Mouse (Mus musculus) heart, embryonic 11.5 days (tissue): Measurements from ENCODE around the gene Nid2. TPM values are rescaled to one million over a fixed set of nuclear protein-coding genes. Genes with fewer than 3 reads are reported as not detected.

ENCODE experiments used
- ATAC-seq: fragments of 200-750 bp; cut with Nextera tagmentation; replicated peaks from 2 replicates; pipeline ENCODE4 v1.8.0; 2017; ENCODE audit warnings: moderate library complexity; ENCODE audit not compliant: insufficient number of reproducible peaks, low FRiP score, low TSS enrichment
- H3K27ac ChIP-seq: fragments of 300-500 bp; sonication (generic); 2 replicates; pipeline ENCODE4 v1.5.1; 2014; ENCODE audit warnings: mild to moderate bottlenecking, low read depth, low read length
- H3K27me3 ChIP-seq: fragments of 300-500 bp; sonication (generic); 2 replicates; pipeline ENCODE4 v1.6.1; 2014; ENCODE audit warnings: mild to moderate bottlenecking, low read length, mixed read lengths; ENCODE audit not compliant: control insufficient read depth, insufficient read depth
- H3K36me3 ChIP-seq: fragments of 300-500 bp; sonication (generic); 2 replicates; pipeline ENCODE4 v1.6.1; 2014; ENCODE audit warnings: mild to moderate bottlenecking, low read length, moderate library complexity, mixed read lengths; ENCODE audit not compliant: control insufficient read depth, insufficient read depth
- H3K4me1 ChIP-seq: fragments of 300-500 bp; sonication (generic); 2 replicates; pipeline ENCODE4 v1.6.1; 2014; ENCODE audit warnings: low read length; ENCODE audit not compliant: control insufficient read depth, insufficient read depth
- H3K4me2 ChIP-seq: fragments of 300-500 bp; sonication (generic); 2 replicates; pipeline ENCODE4 v1.6.1; 2014; ENCODE audit warnings: mild to moderate bottlenecking, moderate library complexity
- H3K4me3 ChIP-seq: fragments of 300-500 bp; sonication (generic); 2 replicates; pipeline ENCODE4 v1.5.1; 2014; ENCODE audit warnings: low read depth, low read length
- H3K9ac ChIP-seq: fragments of 300-500 bp; sonication (generic); 2 replicates; pipeline ENCODE4 v1.6.1; 2014; ENCODE audit warnings: mild to moderate bottlenecking, low read depth, low read length, moderate library complexity
- H3K9me3 ChIP-seq: fragments of 300-500 bp; sonication (generic); replicated peaks from 2 replicates; pipeline ENCODE4 v1.6.1; 2016; ENCODE audit warnings: low read length; ENCODE audit not compliant: control insufficient read depth
- WGBS: fragments of 180-500 bp; shearing (Covaris S2); extraction: QIAGEN DNeasy Blood & Tissue Kit; methylation state at CpG from one replicate; pipeline ENCODE4 v1.1.7; 2014; ENCODE audit not compliant: insufficient replicate concordance; 5-methylcytosine and 5-hydroxymethylcytosine counted together
- polyA plus RNA-seq: library from polyadenylated mRNA; unstranded; fragments of >200 nt; fragmentation: Nextera tagmentation; extraction: Ambion mirVana; gene quantifications from 2 replicates; pipeline ENCODE4 v1.2.1, GENCODE M21; 2014

Gene Nid2
- polyA plus RNA-seq, 1 experiment from 2014 or later = 146 TPM

GRCm38 (mm10) chr14:19803623-19804022, 52.6 kb downstream of the Nid2 start:
- no peak overlapping the region for H3K9ac ChIP-seq
- H3K27me3 ChIP-seq = no peaks in the 10 kb centered on the region
- H3K27ac ChIP-seq = no peak overlapping the region
- H3K4me1 ChIP-seq = peaks cover 6% of the 10 kb centered on the region; the same call in 1 of the 2 replicates
- peaks cover 13% of the 10 kb centered on the region for H3K36me3 ChIP-seq
- no peaks in the 10 kb centered on the region for H3K9me3 ChIP-seq
- no peak overlapping the region for H3K4me3 ChIP-seq
- no peak overlapping the region for H3K4me2 ChIP-seq
- no peak; the same call in 1 of the 2 replicates for ATAC-seq
- WGBS = 36% methylated on average over 10 of the region's 10 CpGs

- no peaks in the 10 kb centered on the region for H3K27me3 ChIP-seq
- WGBS = 80% methylated on average over 3 of the region's 3 CpGs
- peaks cover 6% of the 10 kb centered on the region; the same call in 1 of the 2 replicates for H3K4me1 ChIP-seq
- no peaks in the 10 kb centered on the region for H3K9me3 ChIP-seq
- no peak overlapping the region for H3K4me2 ChIP-seq
- H3K27ac ChIP-seq = no peak overlapping the region
- no peak overlapping the region for H3K9ac ChIP-seq
- no peak overlapping the region for H3K4me3 ChIP-seq
- H3K36me3 ChIP-seq = peaks cover 11% of the 10 kb centered on the region; the same call in 1 of the 2 replicates
- ATAC-seq = no peak
Observed at GRCm38 (mm10) chr14:19807339-19807738, 56.3 kb downstream of the Nid2 start.

GRCm38 (mm10) chr14:19807858-19808257, 56.8 kb downstream of the Nid2 start:
- Histone ChIP-seq H3K27ac (no peak overlapping the region), H3K9ac (no peak overlapping the region), H3K4me3 (no peak overlapping the region), H3K9me3 (no peaks in the 10 kb centered on the region), H3K4me1 (peaks cover 6% of the 10 kb centered on the region; the same call in 1 of the 2 replicates), H3K36me3 (peaks cover 11% of the 10 kb centered on the region; the same call in 1 of the 2 replicates), H3K4me2 (no peak overlapping the region), H3K27me3 (no peaks in the 10 kb centered on the region)
- no peak for ATAC-seq
- WGBS = 86% methylated on average over 2 of the region's 2 CpGs

GRCm38 (mm10) chr14:19809934-19810333, 58.9 kb downstream of the Nid2 start:
- WGBS = 72% methylated on average over 10 of the region's 10 CpGs
- Histone ChIP-seq H3K4me1 (no peaks in the 10 kb centered on the region), H3K9me3 (no peaks in the 10 kb centered on the region), H3K36me3 (peaks cover 15% of the 10 kb centered on the region; the same call in 1 of the 2 replicates), H3K27ac (no peak overlapping the region), H3K4me3 (no peak overlapping the region), H3K4me2 (no peak overlapping the region), H3K27me3 (no peaks in the 10 kb centered on the region), H3K9ac (no peak overlapping the region)
- no peak for ATAC-seq

GRCm38 (mm10) chr14:19813061-19813460, 62.0 kb downstream of the Nid2 start:
- H3K4me2 ChIP-seq = no peak overlapping the region
- peaks cover 18% of the 10 kb centered on the region for H3K36me3 ChIP-seq
- H3K9me3 ChIP-seq = no peaks in the 10 kb centered on the region
- no peaks in the 10 kb centered on the region for H3K27me3 ChIP-seq
- no peak for ATAC-seq
- no peak overlapping the region for H3K27ac ChIP-seq
- no peak overlapping the region for H3K4me3 ChIP-seq
- H3K4me1 ChIP-seq = no peaks in the 10 kb centered on the region
- 92% methylated on average over 2 of the region's 2 CpGs for WGBS
- no peak overlapping the region for H3K9ac ChIP-seq

GRCm38 (mm10) chr14:19817949-19818348, 66.9 kb downstream of the Nid2 start:
- Histone ChIP-seq H3K36me3 (peaks cover 24% of the 10 kb centered on the region), H3K4me2 (no peak overlapping the region), H3K27ac (no peak overlapping the region)

GRCm38 (mm10) chr14:19821686-19822085, 70.6 kb downstream of the Nid2 start:
- WGBS = 91% methylated on average over 5 of the region's 5 CpGs
- H3K4me2 ChIP-seq = no peak overlapping the region
- no peak overlapping the region for H3K27ac ChIP-seq
- no peak overlapping the region for H3K4me3 ChIP-seq
- H3K9ac ChIP-seq = no peak overlapping the region
- no peaks in the 10 kb centered on the region for H3K9me3 ChIP-seq
- H3K36me3 ChIP-seq = peaks cover 10% of the 10 kb centered on the region
- no peak for ATAC-seq
- no peaks in the 10 kb centered on the region for H3K27me3 ChIP-seq
- peaks cover 4% of the 10 kb centered on the region for H3K4me1 ChIP-seq

More at GRCm38 (mm10) chr14:19817949-19818348, 66.9 kb downstream of the Nid2 start:
- Histone ChIP-seq H3K4me3 (no peak overlapping the region), H3K4me1 (peaks cover 4% of the 10 kb centered on the region), H3K9ac (no peak overlapping the region), H3K27me3 (no peaks in the 10 kb centered on the region), H3K9me3 (no peaks in the 10 kb centered on the region)
- ATAC-seq = no peak
- WGBS = 6% methylated on average over 1 of the region's 1 CpGs

GRCm38 (mm10) chr14:19823321-19824142, 72.5 kb downstream of the Nid2 start, which contains the start of gene Rtraf:
TSS of gene Rtraf (minus strand) at chr14:19823824.
- peaks cover 4% of the 10 kb centered on the region for H3K4me1 ChIP-seq
- H3K27me3 ChIP-seq = no peaks in the 10 kb centered on the region
- peak within 1 kb of the TSS; percentile 94 for H3K4me3 ChIP-seq
- no peaks in the 10 kb centered on the region for H3K9me3 ChIP-seq
- H3K36me3 ChIP-seq = peaks cover 8% of the 10 kb centered on the region
- H3K4me2 ChIP-seq = peak within 1 kb of the TSS; percentile 74
- WGBS = under 1% methylated on average over 80 of the region's 80 CpGs
- peak within 1 kb of the TSS; percentile 81 for H3K27ac ChIP-seq
- peak; percentile 98 for ATAC-seq
- peak within 1 kb of the TSS; percentile 93 for H3K9ac ChIP-seq
